Mouse (Mus musculus) neural tube, embryonic 14.5 days (tissue): ENCODE results near the gene Spty2d1. TPM values are rescaled to one million over a fixed set of nuclear protein-coding genes. Genes with fewer than 3 reads are reported as not detected.

Experiments used
- ATAC-seq: fragments of 200-750 bp; cut with Nextera tagmentation; 2 replicates; pipeline ENCODE4 v1.8.0; 2017; ENCODE audit warnings: low read depth, mild to moderate bottlenecking, moderate TSS enrichment, moderate library complexity
- H3K27ac ChIP-seq: fragments of 300-500 bp; sonication (generic); 2 replicates; pipeline ENCODE4 v1.5.1; 2014; ENCODE audit warnings: low read depth, mild to moderate bottlenecking, control low read depth, low read length, moderate library complexity, mixed read lengths
- H3K27me3 ChIP-seq: fragments of 300-500 bp; sonication (generic); 2 replicates; pipeline ENCODE4 v1.6.1; 2014; ENCODE audit warnings: low read length; ENCODE audit not compliant: control insufficient read depth, insufficient read depth
- H3K36me3 ChIP-seq: fragments of 300-500 bp; sonication (generic); 2 replicates; pipeline ENCODE4 v1.6.1; 2014; ENCODE audit warnings: low read length, mixed read lengths; ENCODE audit not compliant: control insufficient read depth, insufficient read depth
- H3K4me1 ChIP-seq: fragments of 300-500 bp; sonication (generic); 2 replicates; pipeline ENCODE4 v1.6.1; 2014; ENCODE audit warnings: low read length; ENCODE audit not compliant: control insufficient read depth, insufficient read depth
- H3K4me2 ChIP-seq: fragments of 300-500 bp; sonication (generic); 2 replicates; pipeline ENCODE4 v1.6.1; 2014; ENCODE audit warnings: mild to moderate bottlenecking, low read depth, low read length, control low read depth
- H3K4me3 ChIP-seq: fragments of 300-500 bp; sonication (generic); 2 replicates; pipeline ENCODE4 v1.5.1; 2014; ENCODE audit warnings: low read depth, low read length, control low read depth, mixed read lengths
- H3K9ac ChIP-seq: fragments of 300-500 bp; sonication (generic); replicated peaks from 2 replicates; pipeline ENCODE4 v1.6.1; 2014; ENCODE audit warnings: low read depth, mild to moderate bottlenecking, control low read depth, low read length, mixed read lengths
- H3K9me3 ChIP-seq: fragments of 300-500 bp; sonication (generic); 2 replicates; pipeline ENCODE4 v1.6.1; 2016; ENCODE audit warnings: low read length; ENCODE audit not compliant: control insufficient read depth
- WGBS: fragments of 180-500 bp; shearing (Covaris S2); extraction: QIAGEN DNeasy Blood & Tissue Kit; methylation state at CpG from one replicate; pipeline ENCODE4 v1.1.7; 2014; 5-methylcytosine and 5-hydroxymethylcytosine counted together
- polyA plus RNA-seq: library from polyadenylated mRNA; unstranded; fragments of >200 nt; fragmentation: Nextera tagmentation; extraction: Ambion mirVana; gene quantifications from 2 replicates; pipeline ENCODE4 v1.2.1, GENCODE M21; 2014

Spty2d1 gene
- 7.1 and 10.0 TPM in 2 replicates for polyA plus RNA-seq

DNA sequence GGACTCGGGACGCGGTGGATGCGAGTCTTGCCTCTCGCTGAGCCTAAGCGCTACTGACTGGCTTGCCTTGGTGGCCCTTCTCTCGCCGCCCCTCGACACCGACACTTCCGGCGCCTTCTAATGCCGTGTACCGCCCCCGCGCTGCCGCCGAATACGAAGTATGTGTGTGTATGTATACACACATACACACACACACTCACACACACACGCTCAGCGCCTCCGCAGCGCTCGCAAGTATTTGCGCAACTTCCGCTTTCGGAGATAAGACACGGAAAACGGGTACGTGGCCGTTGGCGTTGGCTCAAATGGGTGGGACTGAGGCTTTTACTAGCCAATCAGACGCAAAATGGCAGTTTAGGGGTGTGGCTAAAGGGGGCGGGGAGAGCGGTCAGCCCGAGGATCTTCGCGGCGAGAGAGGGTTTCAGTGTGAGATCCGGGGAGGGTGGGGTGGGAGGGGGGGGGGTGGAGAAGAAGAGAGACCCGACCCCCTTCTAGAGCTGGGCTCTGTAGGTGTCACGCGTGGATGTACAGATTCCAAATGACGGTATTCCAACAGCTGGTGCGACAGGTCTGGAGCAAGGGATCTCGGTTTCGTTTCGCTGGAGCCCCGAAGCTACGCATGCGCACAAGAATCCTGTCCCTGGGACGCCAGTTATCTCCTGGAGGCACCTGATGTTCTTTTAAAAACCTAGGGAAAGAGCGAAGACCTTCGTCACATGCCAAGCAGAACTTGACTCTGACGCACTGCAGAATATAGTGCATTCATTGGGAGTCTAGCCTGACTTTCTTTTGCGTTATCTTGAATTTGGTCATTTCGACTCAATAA is at the start of gene Spty2d1:
Gene Spty2d1, minus strand, starts transcription at position 244 of the 826 bp plus-strand sequence.
- peak within 1 kb of the TSS; percentile 67 for H3K4me2 ChIP-seq
- H3K9ac ChIP-seq, result peak within 1 kb of the TSS; percentile 59
- 1% methylated on average over 57 of the region's 57 CpGs for WGBS
- H3K4me1 ChIP-seq, result peaks cover 22% of the 10 kb centered on the region
- no peaks in the 10 kb centered on the region for H3K27me3 ChIP-seq
- peak within 1 kb of the TSS; percentile 55 for H3K4me3 ChIP-seq
- H3K9me3 ChIP-seq, result no peaks in the 10 kb centered on the region
- peak; percentile 97 for ATAC-seq
- H3K27ac ChIP-seq, result peak within 1 kb of the TSS; percentile 69
- H3K36me3 ChIP-seq, result no peaks in the 10 kb centered on the region

DNA sequence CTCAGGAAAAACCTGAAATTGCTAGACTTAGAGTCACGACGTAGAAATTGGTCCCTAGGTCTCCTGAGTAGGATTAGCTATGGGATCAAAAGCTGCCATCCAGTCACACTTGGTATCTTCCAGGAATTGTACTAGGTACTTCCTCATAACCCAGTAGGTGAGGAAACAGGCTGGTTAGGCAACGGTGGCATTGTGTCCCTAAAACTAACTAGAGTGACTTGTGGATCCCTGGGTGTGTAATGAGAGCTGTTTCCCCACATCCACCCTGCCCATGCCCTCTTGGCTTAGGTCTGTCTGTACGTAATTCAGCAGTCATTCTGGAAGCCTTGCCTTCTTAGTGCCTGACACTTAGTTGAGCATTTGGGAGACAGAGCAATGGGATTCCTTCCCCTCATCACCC is 48.1 kb upstream of the Spty2d1 start:
- Histone ChIP-seq H3K27ac (no peak overlapping the region), H3K4me3 (no peak overlapping the region), H3K36me3 (no peaks in the 10 kb centered on the region; the same call in 1 of the 2 replicates), H3K9me3 (no peaks in the 10 kb centered on the region), H3K9ac (no peak overlapping the region), H3K4me1 (peaks cover 15% of the 10 kb centered on the region), H3K27me3 (no peaks in the 10 kb centered on the region), H3K4me2 (no peak overlapping the region)
- ATAC-seq, result no peak
- 92% methylated on average over 4 of the region's 4 CpGs for WGBS

DNA sequence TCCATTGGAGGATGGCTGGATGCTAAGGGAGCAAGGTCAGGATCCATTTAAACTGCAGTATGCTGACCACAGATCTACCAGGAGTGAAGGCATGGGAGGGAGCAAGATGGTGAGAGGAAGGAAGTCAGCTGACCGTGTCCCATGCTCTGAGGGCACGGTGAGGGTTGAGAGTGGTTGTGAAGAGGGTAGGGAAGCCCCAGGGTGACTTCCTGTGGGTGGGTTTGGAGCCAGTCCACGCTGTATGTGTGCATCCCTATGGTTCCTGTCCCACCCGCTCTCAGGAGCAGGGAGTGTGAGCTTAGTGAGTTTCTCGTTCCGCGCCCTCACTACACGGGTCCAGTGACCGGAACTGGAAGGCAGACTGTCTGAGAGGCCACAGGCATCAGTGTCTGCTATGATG is 47.5 kb upstream of the Spty2d1 start:
- Histone ChIP-seq H3K9me3 (no peaks in the 10 kb centered on the region), H3K9ac (no peak overlapping the region), H3K27ac (no peak overlapping the region), H3K4me3 (no peak overlapping the region), H3K36me3 (no peaks in the 10 kb centered on the region; the same call in 1 of the 2 replicates), H3K4me1 (peaks cover 17% of the 10 kb centered on the region), H3K27me3 (no peaks in the 10 kb centered on the region), H3K4me2 (no peak overlapping the region)
- WGBS, result 87% methylated on average over 9 of the region's 9 CpGs
- no peak for ATAC-seq

GRCm38 (mm10) chr7:47054666-47055065 is 46.5 kb upstream of the Spty2d1 start:
- Histone ChIP-seq H3K9ac (no peak overlapping the region), H3K4me2 (no peak overlapping the region), H3K4me1 (peaks cover 17% of the 10 kb centered on the region), H3K36me3 (no peaks in the 10 kb centered on the region; the same call in 1 of the 2 replicates), H3K9me3 (no peaks in the 10 kb centered on the region), H3K27ac (no peak overlapping the region), H3K4me3 (no peak overlapping the region), H3K27me3 (no peaks in the 10 kb centered on the region)
- WGBS, result 79% methylated on average over 2 of the region's 2 CpGs
- no peak for ATAC-seq

- Histone ChIP-seq H3K4me3 (no peak overlapping the region), H3K27ac (no peak overlapping the region), H3K27me3 (no peaks in the 10 kb centered on the region), H3K4me1 (peaks cover 17% of the 10 kb centered on the region), H3K36me3 (no peaks in the 10 kb centered on the region; the same call in 1 of the 2 replicates), H3K9ac (no peak overlapping the region), H3K4me2 (no peak overlapping the region), H3K9me3 (no peaks in the 10 kb centered on the region)
- 94% methylated on average over 14 of the region's 15 CpGs for WGBS
- ATAC-seq, result no peak
Measured at GRCm38 (mm10) chr7:47053287-47053686, 45.1 kb upstream of the Spty2d1 start.

- H3K9me3 ChIP-seq, result no peaks in the 10 kb centered on the region
- H3K4me1 ChIP-seq, result peaks cover 17% of the 10 kb centered on the region
- no peak overlapping the region; the same call in 1 of the 2 replicates for H3K4me3 ChIP-seq
- no peak for ATAC-seq
- no peak overlapping the region for H3K9ac ChIP-seq
- 0 out of 2 replicates have a peak overlapping the region, but pooled peaks have one; percentile 44 for H3K27ac ChIP-seq
- 0 out of 2 replicates have a peak overlapping the region, but pooled peaks have one; percentile 6 for H3K4me2 ChIP-seq
- no peaks in the 10 kb centered on the region; the same call in 1 of the 2 replicates for H3K36me3 ChIP-seq
- H3K27me3 ChIP-seq, result no peaks in the 10 kb centered on the region
- WGBS, result 47% methylated on average over 3 of the region's 3 CpGs
Measured at GRCm38 (mm10) chr7:47052276-47052675, 44.1 kb upstream of the Spty2d1 start.

DNA sequence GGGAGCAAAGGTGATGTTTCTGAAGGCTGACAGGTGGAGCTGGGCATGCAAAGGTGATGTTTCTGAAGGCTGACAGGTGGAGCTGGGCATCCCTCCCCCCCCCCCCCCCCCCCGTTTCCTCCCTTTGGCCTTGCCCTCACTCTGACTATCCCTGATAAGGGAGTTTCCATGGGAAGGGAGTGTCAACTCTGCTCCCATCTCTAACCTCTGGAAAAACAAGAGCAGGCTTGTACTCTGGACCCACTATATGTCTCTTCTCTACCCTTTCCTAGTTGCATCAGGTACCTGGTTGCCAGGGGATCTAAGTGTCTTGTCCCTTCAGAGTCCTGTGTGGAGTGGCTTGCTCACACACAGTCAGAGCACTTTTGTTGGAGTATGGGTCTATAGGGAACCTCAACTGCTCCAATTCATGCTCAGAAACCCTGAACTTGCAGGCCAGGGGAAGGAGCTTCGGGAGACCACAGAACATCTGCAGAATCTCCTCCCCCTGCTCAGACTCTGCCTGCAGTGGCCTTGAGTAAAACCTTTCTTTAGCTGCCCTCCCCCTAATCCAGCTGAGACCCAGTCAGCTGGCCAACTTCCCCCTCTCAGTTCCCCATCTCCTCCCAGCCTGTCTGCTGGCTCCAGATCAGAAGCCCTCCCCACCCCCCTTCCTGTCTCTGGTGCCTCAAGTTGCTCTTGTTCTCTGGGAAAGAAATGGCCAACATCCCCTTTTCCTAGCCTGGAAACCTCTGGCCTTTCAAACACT is 43.4 kb upstream of the Spty2d1 start:
- H3K4me3 ChIP-seq, result peak overlapping the region; percentile 89
- H3K27ac ChIP-seq, result 0 out of 2 replicates have a peak overlapping the region, but pooled peaks have one; percentile 48
- 13% methylated on average over 2 of the region's 2 CpGs for WGBS
- no peaks in the 10 kb centered on the region; the same call in 1 of the 2 replicates for H3K36me3 ChIP-seq
- peaks cover 17% of the 10 kb centered on the region for H3K4me1 ChIP-seq
- no peak for ATAC-seq
- H3K27me3 ChIP-seq, result no peaks in the 10 kb centered on the region
- H3K9ac ChIP-seq, result no peak overlapping the region
- H3K4me2 ChIP-seq, result peak overlapping the region; percentile 71
- H3K9me3 ChIP-seq, result no peaks in the 10 kb centered on the region

DNA sequence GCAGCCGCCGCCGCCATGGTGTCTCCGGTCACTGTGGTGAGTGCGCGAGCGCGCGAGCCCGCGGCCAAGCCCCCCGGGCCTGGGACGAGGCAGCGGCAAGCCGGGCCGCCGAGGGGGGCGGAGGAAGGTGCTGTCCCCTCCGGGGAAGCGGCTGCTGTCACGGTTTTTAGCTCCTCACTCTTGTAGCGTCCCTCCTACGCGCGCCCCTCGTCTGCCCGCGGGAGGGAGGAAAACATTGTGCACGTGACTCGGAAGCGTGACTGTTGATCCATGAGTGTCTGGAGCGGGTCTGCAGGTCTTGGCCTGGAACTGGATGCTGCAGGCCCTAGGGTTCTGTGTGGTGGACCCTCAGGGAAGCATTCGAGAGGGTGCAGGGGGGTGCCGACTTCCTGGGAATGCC is 42.6 kb upstream of the Spty2d1 start:
- H3K27ac ChIP-seq, result peak overlapping the region; percentile 96
- peak; percentile 80 for ATAC-seq
- H3K9me3 ChIP-seq, result no peaks in the 10 kb centered on the region
- H3K36me3 ChIP-seq, result no peaks in the 10 kb centered on the region; the same call in 1 of the 2 replicates
- peak overlapping the region; percentile 94 for H3K9ac ChIP-seq
- H3K4me2 ChIP-seq, result peak overlapping the region; percentile 71
- under 1% methylated on average over 29 of the region's 34 CpGs for WGBS
- peak overlapping the region; percentile 89 for H3K4me3 ChIP-seq
- H3K27me3 ChIP-seq, result no peaks in the 10 kb centered on the region
- peaks cover 17% of the 10 kb centered on the region for H3K4me1 ChIP-seq
